Mouse (Mus musculus) myocyte (in vitro differentiated cells): ENCODE results near the gene Dut.

Experiments
- CEBPB ChIP-seq: IDR thresholded peaks from 2 replicates; pipeline ENCODE4 v1.6.1; 2011; ENCODE audit warnings: mild to moderate bottlenecking, moderate library complexity; ENCODE audit not compliant: poor library complexity, insufficient read depth, severe bottlenecking
- E2F4 ChIP-seq: IDR thresholded peaks from one replicate; pipeline ENCODE4 v1.6.1; 2011; ENCODE audit warnings: mild to moderate bottlenecking, control low read depth, moderate library complexity; ENCODE audit not compliant: insufficient read depth
- MAX ChIP-seq: IDR thresholded peaks from one replicate; pipeline ENCODE4 v1.6.1; 2011; ENCODE audit warnings: low read depth, mild to moderate bottlenecking, control low read depth
- MYOD1 ChIP-seq, 3 experiments: IDR thresholded peaks; one replicate each; pipeline ENCODE4 v1.6.1; 2011; ENCODE audit warnings: control low read depth in 2 of 3, low read depth in 2 of 3, mild to moderate bottlenecking in 2 of 3, moderate library complexity in 1 of 3; ENCODE audit not compliant: insufficient read length in 2 of 3, control insufficient read depth in 1 of 3
- MYOG ChIP-seq, 3 experiments: IDR thresholded peaks; one replicate each; pipeline ENCODE4 v1.6.1; 2011; ENCODE audit warnings: control low read depth in 2 of 3, low read depth in 2 of 3, mild to moderate bottlenecking in 2 of 3; ENCODE audit not compliant: insufficient read length in 2 of 3, control insufficient read depth in 1 of 3, insufficient read depth in 1 of 3
- POLR2A ChIP-seq: IDR thresholded peaks from one replicate; pipeline ENCODE4 v1.6.1; 2011; ENCODE audit warnings: low read depth, mild to moderate bottlenecking, control low read depth, moderate library complexity; ENCODE audit not compliant: insufficient read length
- POLR2AphosphoS2 ChIP-seq: IDR thresholded peaks from one replicate; pipeline ENCODE4 v1.6.1; 2011; ENCODE audit warnings: low read depth, control low read depth; ENCODE audit not compliant: insufficient read length
- REST ChIP-seq: IDR thresholded peaks from one replicate; pipeline ENCODE4 v1.6.1; 2011; ENCODE audit warnings: mild to moderate bottlenecking, control low read depth, moderate library complexity; ENCODE audit not compliant: insufficient read depth, insufficient read length
- SRF ChIP-seq: IDR thresholded peaks from one replicate; pipeline ENCODE4 v1.6.1; 2011; ENCODE audit warnings: low read depth; ENCODE audit not compliant: control insufficient read depth, insufficient read length
- TCF12 ChIP-seq: IDR thresholded peaks from one replicate; pipeline ENCODE4 v1.6.1; 2011; ENCODE audit warnings: mild to moderate bottlenecking, control low read depth; ENCODE audit not compliant: poor library complexity, insufficient read depth, severe bottlenecking
- USF1 ChIP-seq: IDR thresholded peaks from one replicate; pipeline ENCODE4 v1.6.1; 2011; ENCODE audit warnings: low read depth, mild to moderate bottlenecking, control low read depth, moderate library complexity

DNA sequence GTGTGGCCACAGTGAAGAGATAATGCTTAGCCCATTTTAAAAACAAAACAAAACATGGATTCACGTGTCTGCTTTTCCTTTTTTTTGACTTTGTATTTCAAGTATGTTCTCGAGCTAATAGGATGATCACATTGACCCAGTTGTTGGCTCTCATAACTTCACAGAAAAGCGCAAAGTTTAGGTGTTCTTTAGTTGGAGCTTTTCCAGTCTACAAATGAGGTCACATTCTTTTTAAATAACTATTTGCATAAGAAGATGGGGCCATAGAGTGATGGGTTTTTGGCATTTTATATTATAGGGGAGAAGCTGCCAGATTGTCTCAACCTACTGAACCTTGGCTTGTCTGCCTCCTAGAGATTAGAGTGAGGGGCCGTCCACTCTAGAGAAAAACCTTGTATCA is 2.3 kb downstream of the Dut start:
- TF ChIP-seq POLR2A: no peak
- no peak for TF ChIP-seq E2F4
- no peak for TF ChIP-seq TCF12
- no peak for TF ChIP-seq MAX
- no peak for TF ChIP-seq POLR2AphosphoS2
- no peak for TF ChIP-seq MYOG (IDR thresholded peaks at IDR 0.05; ENCODE audit: control insufficient read depth in 1 of 3, insufficient read depth in 1 of 3, insufficient read length in 2 of 3, low read depth in 2 of 3)
- TF ChIP-seq MYOD1 (IDR thresholded peaks at IDR 0.05; ENCODE audit: control insufficient read depth in 1 of 3, insufficient read length in 2 of 3, low read depth in 2 of 3): no peak
- TF ChIP-seq CEBPB: no peak
- no peak for TF ChIP-seq SRF
- no peak for TF ChIP-seq USF1
- TF ChIP-seq REST: no peak
